Mouse (Mus musculus) C2C12 (cell line): Measurements from ENCODE around the gene Matn3.

Experiments used
- CEBPB ChIP-seq: IDR thresholded peaks from one replicate; pipeline ENCODE4 v1.6.1; 2011; ENCODE audit warnings: low read depth, mild to moderate bottlenecking, control low read depth, moderate library complexity
- CTCF ChIP-seq: IDR thresholded peaks from one replicate; pipeline ENCODE4 v1.5.1; 2011; ENCODE audit not compliant: control insufficient read depth, insufficient read depth, insufficient read length
- MAX ChIP-seq: IDR thresholded peaks from one replicate; pipeline ENCODE4 v1.6.1; 2011; ENCODE audit warnings: mild to moderate bottlenecking, control low read depth
- MYOD1 ChIP-seq: IDR thresholded peaks from one replicate; pipeline ENCODE4 v1.6.1; 2011; ENCODE audit warnings: low read depth; ENCODE audit not compliant: control insufficient read depth, insufficient read length
- MYOG ChIP-seq: IDR thresholded peaks from one replicate; pipeline ENCODE4 v1.6.1; 2011; ENCODE audit not compliant: control insufficient read depth, insufficient read length; ENCODE audit errors: extremely low read depth
- USF1 ChIP-seq: IDR thresholded peaks from one replicate; pipeline ENCODE4 v1.6.1; 2011; ENCODE audit warnings: low read depth, mild to moderate bottlenecking, control low read depth, moderate library complexity

- TF ChIP-seq USF1 (no peak), CTCF (no peak), MYOG (no peak), MYOD1 (no peak), MAX (no peak), CEBPB (no peak)
These were observed 25.2 kb upstream of the Matn3 start for GRCm38 (mm10) chr12:8922369-8923124.
